Mouse (Mus musculus): ENCODE data around the gene Mastl. TPM values are rescaled to one million over a fixed set of nuclear protein-coding genes. Genes with fewer than 3 reads are reported as not detected.
A peak's percentile ranks its signal among the peaks of the same experiment; 100 is the strongest.

The Mastl gene
- not detected in 2 replicates for polyA plus RNA-seq (2012; ENCODE audit: insufficient read depth, insufficient read length, low replicate concordance, missing spikeins)

DNA sequence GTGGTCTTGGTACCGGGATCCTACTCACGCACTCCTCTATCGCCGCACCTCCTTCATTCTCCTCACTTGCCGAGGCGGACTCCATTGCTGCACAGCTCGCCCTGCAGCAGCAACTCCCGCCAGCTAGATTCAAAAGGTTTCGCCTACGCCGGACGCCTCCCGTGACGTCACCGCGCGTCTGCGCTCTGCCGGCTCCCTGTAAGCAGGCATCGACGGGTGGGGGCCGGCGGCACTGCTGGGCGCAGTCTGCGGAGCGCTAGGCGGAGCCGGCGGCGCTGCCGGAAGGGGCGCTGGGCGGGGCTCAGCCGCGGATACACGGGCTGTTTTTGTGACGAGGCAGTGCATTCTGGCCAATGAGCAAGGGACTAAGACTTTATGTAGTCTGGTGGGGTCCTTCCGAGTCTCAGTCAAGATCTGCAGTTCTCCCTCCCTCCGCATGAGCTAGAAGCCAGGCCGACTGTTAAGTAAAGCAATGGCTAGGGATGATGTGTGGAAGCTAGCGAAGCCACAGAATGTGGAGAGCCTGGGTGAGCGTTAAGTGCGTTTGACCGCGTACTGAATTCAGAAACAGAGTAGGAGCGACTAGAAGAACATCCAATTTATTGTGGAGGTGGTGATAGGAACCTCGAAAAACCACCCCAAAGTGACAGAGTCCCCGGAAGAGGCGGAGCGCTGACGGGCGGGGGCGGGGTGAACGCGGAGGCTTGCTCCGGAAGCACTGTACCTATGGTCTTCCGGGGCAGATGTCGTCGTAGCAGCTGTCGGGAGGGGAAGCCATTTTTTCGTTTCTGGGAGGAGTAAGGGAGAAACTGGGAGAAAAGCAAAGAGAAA is at the start of gene Mastl, which contains the start of gene Yme1l1:
TSS of gene Mastl (minus strand) at position 248 of the 831 bp plus-strand sequence.
TSS of gene Yme1l1 (plus strand) at position 593 of the 831 bp plus-strand sequence.
- peaks cover 11% of the 10 kb centered on the region for H3K4me1 ChIP-seq (ENCODE audit: control insufficient read depth, insufficient read depth, low read length)
- WGBS: under 1% methylated on average over 61 of the region's 61 CpGs
- TF ChIP-seq CTCF (IDR thresholded peaks at IDR 0.05; ENCODE audit: insufficient read depth, low read depth, low read length) (0 out of 2 replicates have a peak, but pooled peaks have one; percentile 9), POLR2A (IDR thresholded peaks at IDR 0.05; ENCODE audit: insufficient read depth, low read depth, low read length) (peak; percentile 38)
- peak within 1 kb of the TSS; percentile 100 for H3K27ac ChIP-seq (ENCODE audit: insufficient read depth, low read depth, low read length)
- peak within 1 kb of the TSS; percentile 66 for H3K4me3 ChIP-seq (ENCODE audit: insufficient read depth, low read depth, low read length)

- WGBS: 60% methylated on average over 15 of the region's 15 CpGs
- Histone ChIP-seq H3K27ac (ENCODE audit: insufficient read depth, low read depth, low read length) (no peak overlapping the region), H3K4me1 (ENCODE audit: control insufficient read depth, insufficient read depth, low read length) (no peaks in the 10 kb centered on the region), H3K4me3 (ENCODE audit: insufficient read depth, low read depth, low read length) (no peak overlapping the region)
- TF ChIP-seq CTCF (IDR thresholded peaks at IDR 0.05; ENCODE audit: insufficient read depth, low read depth, low read length) (no peak), POLR2A (IDR thresholded peaks at IDR 0.05; ENCODE audit: insufficient read depth, low read depth, low read length) (no peak)
Measured at GRCm38 (mm10) chr2:23202900-23203670, 47.3 kb upstream of the Mastl start.

DNA sequence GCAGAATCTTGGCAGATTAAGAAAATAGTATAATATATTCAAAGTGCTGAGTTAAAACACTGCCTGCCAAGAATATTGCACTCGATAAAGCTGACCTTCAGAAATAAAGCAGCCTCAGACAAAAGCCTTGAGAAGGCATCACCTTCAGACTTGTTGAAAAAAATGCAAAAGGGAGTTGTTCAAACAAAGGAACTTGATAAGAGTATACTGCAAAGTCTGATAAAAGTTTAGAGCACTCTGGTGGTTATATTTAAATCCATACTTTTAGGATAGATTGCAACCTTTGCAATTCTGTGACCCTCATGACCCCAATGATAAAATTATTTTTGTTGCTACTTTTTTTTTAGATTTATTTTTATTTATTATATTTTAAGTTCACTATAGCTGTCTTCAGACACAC is 45.2 kb upstream of the Mastl start:
- 73% methylated on average over 1 of the region's 1 CpGs for WGBS
- no peaks in the 10 kb centered on the region for H3K4me1 ChIP-seq (ENCODE audit: control insufficient read depth, insufficient read depth, low read length)
- no peak overlapping the region for H3K27ac ChIP-seq (ENCODE audit: insufficient read depth, low read depth, low read length)
- no peak overlapping the region for H3K4me3 ChIP-seq (ENCODE audit: insufficient read depth, low read depth, low read length)
- TF ChIP-seq CTCF (IDR thresholded peaks at IDR 0.05; ENCODE audit: insufficient read depth, low read depth, low read length) (no peak), POLR2A (IDR thresholded peaks at IDR 0.05; ENCODE audit: insufficient read depth, low read depth, low read length) (no peak)

GRCm38 (mm10) chr2:23194366-23194765 is 38.5 kb upstream of the Mastl start:
- Histone ChIP-seq H3K4me1 (ENCODE audit: control insufficient read depth, insufficient read depth, low read length) (no peaks in the 10 kb centered on the region), H3K27ac (ENCODE audit: insufficient read depth, low read depth, low read length) (no peak overlapping the region), H3K4me3 (ENCODE audit: insufficient read depth, low read depth, low read length) (no peak overlapping the region)
- no peak for TF ChIP-seq CTCF (IDR thresholded peaks at IDR 0.05; ENCODE audit: insufficient read depth, low read depth, low read length)
- no peak for TF ChIP-seq POLR2A (IDR thresholded peaks at IDR 0.05; ENCODE audit: insufficient read depth, low read depth, low read length)
- WGBS: 84% methylated on average over 1 of the region's 1 CpGs

- Histone ChIP-seq H3K27ac (ENCODE audit: insufficient read depth, low read depth, low read length) (no peak overlapping the region), H3K4me1 (ENCODE audit: control insufficient read depth, insufficient read depth, low read length) (no peaks in the 10 kb centered on the region), H3K4me3 (ENCODE audit: insufficient read depth, low read depth, low read length) (no peak overlapping the region)
- TF ChIP-seq POLR2A (IDR thresholded peaks at IDR 0.05; ENCODE audit: insufficient read depth, low read depth, low read length) (no peak), CTCF (IDR thresholded peaks at IDR 0.05; ENCODE audit: insufficient read depth, low read depth, low read length) (no peak)
- WGBS: 85% methylated on average over 3 of the region's 3 CpGs
Measured at GRCm38 (mm10) chr2:23172305-23172704, 16.5 kb upstream of the Mastl start.

DNA sequence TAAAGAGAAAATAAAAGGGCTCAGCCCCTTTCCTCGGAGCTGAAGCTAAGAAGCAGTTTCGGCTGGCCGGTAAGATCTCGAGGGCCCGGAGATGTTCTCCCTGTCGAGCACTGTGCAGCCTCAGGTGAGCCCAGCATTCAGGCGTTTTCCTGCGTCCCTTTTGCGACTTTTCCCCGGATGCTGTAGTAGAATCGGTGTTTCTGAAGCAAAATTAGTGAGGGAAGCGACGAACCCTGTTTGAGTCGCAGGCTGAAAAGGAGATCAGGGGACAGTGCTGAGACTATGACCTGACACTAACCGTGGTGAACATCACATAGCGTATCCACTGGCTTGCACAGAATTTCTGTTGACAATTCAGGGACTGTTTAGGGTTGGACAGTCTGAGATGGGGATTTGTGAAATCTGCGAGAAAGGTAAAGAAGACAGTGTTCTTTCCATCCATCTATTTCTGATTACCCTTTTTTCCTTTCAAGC is 821 bp upstream of the Mastl start:
- WGBS: under 1% methylated on average over 17 of the region's 17 CpGs
- no peak for TF ChIP-seq POLR2A (IDR thresholded peaks at IDR 0.05; ENCODE audit: insufficient read depth, low read depth, low read length)
- TF ChIP-seq CTCF (IDR thresholded peaks at IDR 0.05; ENCODE audit: insufficient read depth, low read depth, low read length): no peak
- Histone ChIP-seq H3K27ac (ENCODE audit: insufficient read depth, low read depth, low read length) (peak overlapping the region; percentile 74; the same call in 1 of the 2 replicates), H3K4me3 (ENCODE audit: insufficient read depth, low read depth, low read length) (peak overlapping the region; percentile 66), H3K4me1 (ENCODE audit: control insufficient read depth, insufficient read depth, low read length) (peaks cover 11% of the 10 kb centered on the region)

DNA sequence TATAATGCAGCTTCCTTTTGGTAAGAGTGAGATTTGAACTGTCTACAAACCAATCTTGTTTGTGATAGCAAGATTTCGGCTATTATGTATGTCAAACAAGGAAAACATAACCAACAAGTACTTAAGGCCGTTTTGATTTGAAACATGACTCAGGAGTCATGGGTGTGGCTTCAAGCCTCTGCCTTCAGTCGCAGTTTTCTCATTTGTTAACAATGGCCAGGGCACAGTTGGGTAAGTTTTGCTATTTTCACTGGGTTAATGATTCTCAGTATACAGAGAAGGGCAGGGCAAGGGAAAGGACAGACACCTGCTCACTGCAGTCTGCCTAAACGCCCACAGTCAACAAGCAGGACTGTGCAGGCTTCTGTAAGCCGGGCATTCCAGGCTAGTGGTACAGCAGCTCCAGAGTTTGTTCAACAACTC is 614 bp downstream of the Mastl start:
- TF ChIP-seq POLR2A (IDR thresholded peaks at IDR 0.05; ENCODE audit: insufficient read depth, low read depth, low read length): no peak
- TF ChIP-seq CTCF (IDR thresholded peaks at IDR 0.05; ENCODE audit: insufficient read depth, low read depth, low read length): no peak
- Histone ChIP-seq H3K4me3 (ENCODE audit: insufficient read depth, low read depth, low read length) (peak overlapping the region; percentile 66), H3K27ac (ENCODE audit: insufficient read depth, low read depth, low read length) (no peak overlapping the region), H3K4me1 (ENCODE audit: control insufficient read depth, insufficient read depth, low read length) (peaks cover 11% of the 10 kb centered on the region)
- WGBS: 3% methylated on average over 5 of the region's 5 CpGs

DNA sequence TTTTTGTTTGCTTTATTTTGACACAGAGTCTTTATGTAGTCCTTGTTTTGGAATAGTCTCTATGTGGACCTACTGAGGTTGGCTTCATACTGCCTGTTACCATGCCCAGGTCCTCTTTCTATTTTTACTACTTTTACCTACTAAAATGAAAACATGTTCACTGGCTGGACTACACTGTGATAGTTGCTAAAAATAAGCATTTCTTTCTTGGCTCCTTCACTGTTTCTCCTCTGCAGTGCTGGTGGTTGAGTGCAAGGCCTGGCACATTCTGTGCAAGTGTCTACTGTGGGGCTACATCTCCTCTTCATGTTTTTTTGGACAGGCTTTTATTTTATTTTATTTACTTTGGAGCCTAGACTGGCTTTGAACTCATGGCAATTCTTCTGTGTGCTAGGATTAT is 36.3 kb downstream of the Mastl start:
- Histone ChIP-seq H3K4me3 (ENCODE audit: insufficient read depth, low read depth, low read length) (no peak overlapping the region), H3K27ac (ENCODE audit: insufficient read depth, low read depth, low read length) (no peak overlapping the region), H3K4me1 (ENCODE audit: control insufficient read depth, insufficient read depth, low read length) (no peaks in the 10 kb centered on the region)
- TF ChIP-seq CTCF (IDR thresholded peaks at IDR 0.05; ENCODE audit: insufficient read depth, low read depth, low read length) (no peak), POLR2A (IDR thresholded peaks at IDR 0.05; ENCODE audit: insufficient read depth, low read depth, low read length) (no peak)

GRCm38 (mm10) chr2:23102266-23102665 is 53.6 kb downstream of the Mastl start:
- Histone ChIP-seq H3K4me3 (ENCODE audit: insufficient read depth, low read depth, low read length) (no peak overlapping the region), H3K4me1 (ENCODE audit: control insufficient read depth, insufficient read depth, low read length) (no peaks in the 10 kb centered on the region), H3K27ac (ENCODE audit: insufficient read depth, low read depth, low read length) (no peak overlapping the region)
- no peak for TF ChIP-seq POLR2A (IDR thresholded peaks at IDR 0.05; ENCODE audit: insufficient read depth, low read depth, low read length)
- no peak for TF ChIP-seq CTCF (IDR thresholded peaks at IDR 0.05; ENCODE audit: insufficient read depth, low read depth, low read length)
